Mouse (Mus musculus) G1E (cell line): ENCODE results near the gene Ppp1r12b. TPM values are rescaled to one million over a fixed set of nuclear protein-coding genes. Genes with fewer than 3 reads are reported as not detected.

Experiments
- ATAC-seq: 2 replicates; pipeline ENCODE4 v1.8.0; 2016; ENCODE audit warnings: mild to moderate bottlenecking; ENCODE audit not compliant: insufficient number of reproducible peaks, poor library complexity, low FRiP score, severe bottlenecking; ENCODE audit errors: extremely low read depth
- DNase-seq: peaks from one replicate; pipeline ENCODE4 v3.0.0; 2012; ENCODE audit warnings: low spot score
- H3K27me3 ChIP-seq: 2 replicates; pipeline ENCODE4 v1.6.1; 2012; ENCODE audit warnings: mild to moderate bottlenecking, low read length, inconsistent platforms; ENCODE audit not compliant: insufficient read depth
- H3K36me3 ChIP-seq: replicated peaks from 2 replicates; pipeline ENCODE3; 2012; ENCODE audit warnings: mild to moderate bottlenecking, inconsistent platforms
- H3K4me1 ChIP-seq: 2 replicates; pipeline ENCODE4 v1.6.1; 2012; ENCODE audit warnings: low read depth, low read length, inconsistent platforms, mixed read lengths; ENCODE audit not compliant: insufficient read depth
- H3K4me3 ChIP-seq: 2 replicates; pipeline ENCODE4 v1.5.1; 2012; ENCODE audit warnings: low read depth, mild to moderate bottlenecking, inconsistent platforms, low read length, moderate library complexity, mixed read lengths
- H3K9me3 ChIP-seq: replicated peaks from 2 replicates; pipeline ENCODE4 v1.6.1; 2012; ENCODE audit warnings: inconsistent platforms
- CTCF ChIP-seq: IDR thresholded peaks from 2 replicates; pipeline ENCODE4 v1.5.1; 2012; ENCODE audit warnings: low read depth, low read length, inconsistent platforms, mixed read lengths
- GATA1 ChIP-seq: IDR thresholded peaks from 2 replicates; pipeline ENCODE4 v1.6.1; 2012; ENCODE audit warnings: borderline replicate concordance, low read length, inconsistent platforms, mixed read lengths
- GATA2 ChIP-seq: IDR thresholded peaks from 2 replicates; pipeline ENCODE4 v1.6.1; 2012; ENCODE audit warnings: low read depth, low read length, inconsistent platforms, borderline replicate concordance
- POLR2AphosphoS5 ChIP-seq: IDR thresholded peaks from 2 replicates; pipeline ENCODE4 v1.6.1; 2012; ENCODE audit warnings: low read depth, low read length, inconsistent platforms; ENCODE audit not compliant: insufficient replicate concordance
- TAL1 ChIP-seq: conservative IDR thresholded peaks from 2 replicates; pipeline ENCODE4 v1.6.1; 2012; ENCODE audit warnings: low read depth, low read length, inconsistent platforms, mixed read lengths
- polyA plus RNA-seq: library from polyadenylated mRNA; stranded (reverse); fragments of >175 nt; gene quantifications from 2 replicates; pipeline ENCODE4 v1.2.3, GENCODE M21; 2012
- total RNA-seq, 2 experiments: library from RNA; stranded (forward) in 1 of 2; stranded (reverse) in 1 of 2; fragments of 200-1000 nt in 1 of 2; fragments of >200 nt in 1 of 2; fragmentation: Nextera tagmentation in 1 of 2; gene quantifications; 2 replicates each; pipeline ENCODE4 v1.2.3; 2014 to 2017

The Ppp1r12b gene
- total and polyA plus RNA-seq, 3 experiments, result 1.7 to 15.7 (median 8.2) TPM

GRCm38 (mm10) chr1:134932431-134932830, 23.3 kb downstream of the Ppp1r12b start:
- DNase-seq (no peak), ATAC-seq (no peak)
- Histone ChIP-seq H3K36me3 (peaks cover 7% of the 10 kb centered on the region), H3K4me1 (no peaks in the 10 kb centered on the region), H3K9me3 (no peaks in the 10 kb centered on the region), H3K27me3 (no peaks in the 10 kb centered on the region), H3K4me3 (no peak overlapping the region)
- TF ChIP-seq POLR2AphosphoS5 (no peak), CTCF (no peak)

GRCm38 (mm10) chr1:134919010-134919409, 36.7 kb downstream of the Ppp1r12b start:
- ATAC-seq (no peak), DNase-seq (no peak)
- Histone ChIP-seq H3K9me3 (no peaks in the 10 kb centered on the region), H3K4me3 (no peak overlapping the region), H3K36me3 (no peaks in the 10 kb centered on the region), H3K4me1 (peaks cover 5% of the 10 kb centered on the region), H3K27me3 (no peaks in the 10 kb centered on the region)
- TF ChIP-seq POLR2AphosphoS5 (no peak), TAL1 (no peak), CTCF (no peak), GATA2 (no peak), GATA1 (no peak)

GRCm38 (mm10) chr1:134915421-134915820, 40.3 kb downstream of the Ppp1r12b start:
- no peaks in the 10 kb centered on the region for H3K9me3 ChIP-seq

GRCm38 (mm10) chr1:134913535-134913934, 42.2 kb downstream of the Ppp1r12b start:
- TF ChIP-seq GATA2 (no peak), GATA1 (no peak), TAL1 (no peak), CTCF (no peak), POLR2AphosphoS5 (no peak)
- H3K9me3 ChIP-seq, result no peaks in the 10 kb centered on the region
- H3K4me3 ChIP-seq, result no peak overlapping the region
- ATAC-seq, result no peak
- no peaks in the 10 kb centered on the region for H3K27me3 ChIP-seq
- no peaks in the 10 kb centered on the region for H3K4me1 ChIP-seq
- no peak for DNase-seq
- H3K36me3 ChIP-seq, result no peaks in the 10 kb centered on the region

More at GRCm38 (mm10) chr1:134915421-134915820, 40.3 kb downstream of the Ppp1r12b start:
- ATAC-seq (no peak), DNase-seq (no peak)
- no peak for TF ChIP-seq GATA2
- no peak for TF ChIP-seq CTCF
- no peak for TF ChIP-seq GATA1
- TF ChIP-seq POLR2AphosphoS5, result no peak
- TF ChIP-seq TAL1, result no peak
- H3K36me3 ChIP-seq, result no peaks in the 10 kb centered on the region
- H3K4me1 ChIP-seq, result no peaks in the 10 kb centered on the region
- H3K4me3 ChIP-seq, result no peak overlapping the region
- no peaks in the 10 kb centered on the region for H3K27me3 ChIP-seq

- DNase-seq (no peak), ATAC-seq (no peak)
- no peak overlapping the region for H3K4me3 ChIP-seq
- TF ChIP-seq GATA1 (no peak), CTCF (no peak), GATA2 (no peak), TAL1 (no peak), POLR2AphosphoS5 (no peak)
- H3K4me1 ChIP-seq, result no peaks in the 10 kb centered on the region
- H3K36me3 ChIP-seq, result no peaks in the 10 kb centered on the region
- H3K27me3 ChIP-seq, result no peaks in the 10 kb centered on the region
- no peaks in the 10 kb centered on the region for H3K9me3 ChIP-seq
Measured at GRCm38 (mm10) chr1:134911892-134912291, 43.9 kb downstream of the Ppp1r12b start.

- no peaks in the 10 kb centered on the region for H3K4me1 ChIP-seq
- TF ChIP-seq POLR2AphosphoS5 (no peak), GATA2 (no peak), TAL1 (no peak), CTCF (no peak), GATA1 (no peak)
- no peaks in the 10 kb centered on the region for H3K36me3 ChIP-seq
- H3K27me3 ChIP-seq, result no peaks in the 10 kb centered on the region
- ATAC-seq, result no peak
- DNase-seq, result no peak
- no peak overlapping the region for H3K4me3 ChIP-seq
- H3K9me3 ChIP-seq, result no peaks in the 10 kb centered on the region
Measured at GRCm38 (mm10) chr1:134910037-134910436, 45.7 kb downstream of the Ppp1r12b start.

GRCm38 (mm10) chr1:134909442-134909841, 46.3 kb downstream of the Ppp1r12b start:
- TF ChIP-seq GATA2 (no peak), POLR2AphosphoS5 (no peak), TAL1 (no peak)
- Histone ChIP-seq H3K36me3 (no peaks in the 10 kb centered on the region), H3K4me1 (no peaks in the 10 kb centered on the region), H3K9me3 (no peaks in the 10 kb centered on the region), H3K4me3 (no peak overlapping the region), H3K27me3 (no peaks in the 10 kb centered on the region)
- ATAC-seq (no peak), DNase-seq (no peak)
